Mouse (Mus musculus): ENCODE measurements around the gene Sucla2.
"Not testable (repeated sequence)": the region's sequence is repeated elsewhere in the genome, so short reads cannot be mapped to it uniquely, and the experiment has no call there.

Sucla2 gene

GRCm38 (mm10) chr14:73614961-73615360 lies 89.8 kb downstream of the Sucla2 start:
- not testable (repeated sequence) for DNase-seq

DNA sequence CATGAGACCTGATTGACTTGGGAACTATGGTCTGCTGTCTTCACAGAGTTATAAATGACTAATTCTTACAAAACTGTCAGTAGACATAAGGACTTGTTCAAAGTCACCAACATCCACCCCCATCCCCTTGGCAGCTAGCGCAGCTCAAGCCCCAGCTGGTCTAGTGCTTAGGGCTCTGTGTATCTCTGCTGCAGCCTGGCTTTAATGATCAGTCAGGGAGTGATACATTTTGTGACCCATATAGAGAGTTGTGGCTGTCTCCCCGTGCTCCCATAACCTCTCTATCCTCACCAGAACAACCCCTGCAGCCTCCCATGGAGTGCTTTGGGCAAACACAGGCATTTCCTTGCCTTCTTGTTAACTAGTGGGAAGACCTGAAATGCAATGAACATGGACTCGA lies 95.8 kb downstream of the Sucla2 start:
- no peak for DNase-seq

DNA sequence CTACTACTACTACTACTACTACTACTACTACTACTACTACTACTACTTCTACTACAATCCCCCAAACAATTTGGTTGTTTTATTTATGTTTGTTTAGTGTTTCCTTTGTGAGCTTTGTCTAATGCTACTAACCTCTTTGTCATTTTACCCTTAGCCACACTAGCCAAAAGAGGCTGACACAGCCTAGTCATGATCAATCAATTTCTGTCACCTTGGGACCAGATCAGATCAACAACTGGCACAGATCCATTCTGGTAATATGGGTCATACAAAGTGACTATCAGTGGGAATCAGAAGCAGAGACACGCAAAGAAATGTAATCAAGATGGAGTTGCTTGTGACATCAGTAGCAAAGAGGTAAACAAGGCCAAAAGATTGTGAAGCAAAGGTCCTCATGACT lies 97.9 kb downstream of the Sucla2 start:
- no peak for DNase-seq

DNA sequence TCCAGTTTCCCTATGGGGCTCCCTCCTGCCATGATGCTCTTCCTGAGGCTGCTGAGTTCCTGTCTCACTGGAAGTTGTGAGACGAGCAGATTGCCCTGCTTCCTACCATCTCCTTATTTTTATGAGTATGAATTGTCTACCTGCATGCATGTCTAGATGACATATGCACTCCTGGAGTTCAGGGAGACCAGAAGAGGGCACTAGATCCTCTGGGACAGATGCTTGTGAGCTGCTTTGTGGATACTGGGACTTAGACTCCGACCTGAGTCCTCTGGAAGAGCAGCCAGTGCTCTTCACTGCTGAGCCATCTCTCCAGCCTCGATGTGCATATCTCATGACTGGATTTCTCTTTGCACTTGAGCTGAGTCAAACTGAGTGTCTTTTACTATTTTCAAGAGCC lies 100.3 kb downstream of the Sucla2 start:
- DNase-seq, result no peak

DNA sequence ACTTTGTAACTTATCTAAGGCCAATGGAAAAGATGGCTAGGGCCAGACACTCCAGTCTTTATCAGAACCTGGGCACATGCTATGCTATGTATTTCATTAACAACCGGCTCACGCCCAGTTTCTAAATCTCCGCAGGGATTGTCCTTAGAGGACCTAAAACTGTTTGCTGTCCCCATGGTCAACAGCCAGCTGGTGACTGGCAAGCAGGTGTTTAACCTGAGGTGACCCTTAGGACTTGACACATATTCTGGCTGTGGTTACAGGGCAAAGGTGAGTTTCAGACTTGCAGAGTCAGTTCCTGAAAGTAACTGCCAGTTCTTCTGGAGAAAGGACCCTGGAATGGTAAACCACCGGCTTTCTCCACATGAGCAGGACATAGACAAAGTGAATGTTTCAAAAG lies 106.4 kb downstream of the Sucla2 start:
- DNase-seq, result no peak

DNA sequence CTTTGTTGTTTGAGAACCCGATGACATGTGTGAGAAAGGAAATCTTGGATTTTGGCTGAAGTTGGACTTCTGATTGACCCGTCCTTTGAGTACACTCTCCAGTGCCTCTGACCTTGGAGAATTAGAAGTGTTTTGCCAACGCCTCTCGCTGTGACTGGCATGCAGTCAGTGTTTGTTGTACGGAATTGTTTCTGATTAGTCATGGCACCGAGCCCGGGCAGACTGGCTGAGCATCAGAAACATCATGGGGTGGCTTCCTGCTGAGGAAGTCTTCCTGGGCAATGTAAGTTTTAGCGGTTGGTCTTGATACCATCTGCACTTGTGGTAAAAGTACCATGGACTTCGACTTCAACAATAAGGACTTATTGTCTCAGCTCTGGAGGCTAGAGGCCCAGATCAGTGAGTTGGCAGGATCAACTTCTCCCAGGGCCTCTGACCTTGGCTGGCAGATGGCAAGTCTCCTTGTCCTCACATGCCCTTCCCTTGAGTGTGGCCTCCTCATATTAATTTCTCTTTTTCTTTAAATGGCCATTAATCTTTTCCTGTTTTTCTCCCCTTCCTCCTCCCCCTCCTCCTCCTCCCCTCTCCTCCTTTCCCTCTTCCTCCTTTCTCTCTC lies 107.6 kb downstream of the Sucla2 start:
- DNase-seq, result peak; percentile 11

DNA sequence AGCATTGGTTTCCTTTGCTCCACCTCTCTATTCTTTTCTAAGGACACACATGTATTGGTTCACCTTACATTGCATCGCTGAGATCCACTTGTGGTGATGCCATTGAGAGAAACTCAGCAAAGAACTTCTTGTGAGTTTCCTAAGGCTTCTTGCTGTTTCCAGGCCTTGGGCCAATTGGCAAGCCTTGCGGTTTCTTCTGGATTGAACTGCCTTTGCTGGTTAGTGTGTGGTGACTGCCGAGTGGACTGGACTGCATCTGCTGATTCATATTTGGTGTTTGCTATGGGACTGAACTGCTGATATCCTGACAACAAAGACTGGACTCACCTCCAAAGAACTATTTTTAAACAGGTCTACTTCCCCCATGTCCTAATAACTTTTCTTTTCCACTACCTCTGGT lies 109.2 kb downstream of the Sucla2 start:
- no peak for DNase-seq

DNA sequence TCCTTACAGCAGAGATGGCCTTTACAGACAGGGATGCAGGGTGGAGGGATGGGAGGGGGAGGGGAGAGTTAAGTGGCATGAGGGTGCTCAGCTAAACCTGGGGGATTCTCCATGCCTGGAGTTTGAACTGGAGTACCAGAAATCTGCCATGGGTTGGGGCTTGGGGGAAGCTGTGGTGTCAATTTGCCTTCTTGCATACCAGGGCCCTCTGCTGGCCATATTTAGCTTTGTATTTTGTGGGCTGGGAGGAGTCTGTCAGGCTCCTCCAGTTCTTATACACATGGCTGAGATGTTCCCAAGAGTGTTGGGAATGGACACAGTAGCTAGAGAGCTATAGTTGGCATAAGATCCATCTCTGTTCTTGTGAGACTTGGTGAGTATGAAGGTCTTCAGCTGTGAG lies 112.3 kb downstream of the Sucla2 start:
- no peak for DNase-seq

Measured in right cerebral cortex, postnatal 25 days (tissue).